Mouse (Mus musculus): ENCODE data around the gene Cd200r2.

- TF ChIP-seq POLR2A (IDR thresholded peaks at IDR 0.05; ENCODE audit: extremely low read depth, insufficient read depth, low read length) (no peak), CTCF (IDR thresholded peaks at IDR 0.05; ENCODE audit: low read depth, low read length) (no peak)
These were observed 65.1 kb downstream of the Cd200r2 start for GRCm38 (mm10) chr16:44932016-44932415.
